10 mouse cellular contexts compared by ENCODE assay signal in genomic region chr4:43400976-43401375, GRCm38 (mm10). TPM values are rescaled to one million over a fixed set of nuclear protein-coding genes. Genes with fewer than 3 reads are reported as not detected.
DNase-seq lines count a peak whose midpoint lies in the region; ATAC-seq and TF ChIP-seq lines count a peak whose summit lies in the region.
"Had no signal": no experiment of that assay in that cellular context is flagged by ENCODE, and none has a peak within 500 bp of the region (broad histone marks: within the 10 kb centered on the region; RNA-seq: fewer than 3 reads in every experiment).

No protein-coding gene starts in this region.

- ATAC-seq in hindbrain, postnatal 0 days: no peak
- peak; percentile 67; the same call in 1 of the 2 replicates for ATAC-seq in limb, embryonic 11.5 days (ENCODE audit: insufficient number of reproducible peaks, low FRiP score, low TSS enrichment, low read depth)

- peak; percentile 54 for DNase-seq in hindbrain, embryonic 10.5 days (ENCODE audit: low spot score)
- no peak for DNase-seq in hindbrain, postnatal 0 days (ENCODE audit: low spot score)
- peak; percentile 66 for DNase-seq in embryo, embryonic 10.5 days (ENCODE audit: low spot score)
- peak; percentile 70 for DNase-seq in limb, embryonic 11.5 days (ENCODE audit: low spot score)
- no peak for DNase-seq in adrenal gland, adult 2 months
- no peak for DNase-seq in ovary, postnatal 36 days (ENCODE audit: low spot score)
- DNase-seq in right cerebral cortex, postnatal 10 days (ENCODE audit: low spot score in 2 of 2): no peak
- DNase-seq: liver had no signal

- no peak overlapping the region for H3K9ac ChIP-seq in hindbrain, postnatal 0 days (replicated peaks; ENCODE audit: low read length)
- H3K9ac ChIP-seq in limb, embryonic 11.5 days (ENCODE audit: low read length): 0 out of 2 replicates have a peak overlapping the region, but pooled peaks have one; percentile 12

- no peaks in the 10 kb centered on the region for H3K9me3 ChIP-seq in hindbrain, embryonic 10.5 days
- H3K9me3 ChIP-seq in hindbrain, postnatal 0 days (ENCODE audit: low read length): no peaks in the 10 kb centered on the region
- H3K9me3 ChIP-seq in E14TG2a.4 (ENCODE audit: low read length): peaks cover 8% of the 10 kb centered on the region
- no peaks in the 10 kb centered on the region for H3K9me3 ChIP-seq in limb, embryonic 11.5 days (ENCODE audit: control insufficient read depth, low read length)

- TF ChIP-seq CTCF in hindbrain, postnatal 0 days (IDR thresholded peaks at IDR 0.05; ENCODE audit: low read depth): no peak
- TF ChIP-seq CTCF in E14TG2a.4 (conservative IDR thresholded peaks at IDR 0.05; ENCODE audit: low read length): no peak

- no peak overlapping the region for H3K4me3 ChIP-seq in hindbrain, embryonic 10.5 days
- no peak overlapping the region for H3K4me3 ChIP-seq in hindbrain, postnatal 0 days (ENCODE audit: low read length)
- H3K4me3 ChIP-seq in E14TG2a.4 (replicated peaks; ENCODE audit: low read length): peak overlapping the region; percentile 43
- H3K4me3 ChIP-seq in limb, embryonic 11.5 days (ENCODE audit: low read depth, low read length): no peak overlapping the region

- H3K4me2 ChIP-seq in hindbrain, postnatal 0 days (ENCODE audit: low read depth, low read length): no peak overlapping the region
- peak overlapping the region; percentile 12; the same call in 1 of the 2 replicates for H3K4me2 ChIP-seq in limb, embryonic 11.5 days (ENCODE audit: low read depth, severe bottlenecking)

- WGBS in hindbrain, embryonic 10.5 days: 39% methylated on average over 10 of the region's 10 CpGs
- WGBS in hindbrain, postnatal 0 days: 27% methylated on average over 10 of the region's 10 CpGs
- 17% methylated on average over 10 of the region's 10 CpGs for WGBS in limb, embryonic 11.5 days

- no peaks in the 10 kb centered on the region for H3K36me3 ChIP-seq in hindbrain, embryonic 10.5 days
- H3K36me3 ChIP-seq in hindbrain, postnatal 0 days (ENCODE audit: insufficient read depth, low read length): no peaks in the 10 kb centered on the region
- no peaks in the 10 kb centered on the region for H3K36me3 ChIP-seq in E14TG2a.4 (ENCODE audit: insufficient read depth, low read length)
- no peaks in the 10 kb centered on the region for H3K36me3 ChIP-seq in limb, embryonic 11.5 days (ENCODE audit: control insufficient read depth, insufficient read depth, low read length)

- peaks cover 47% of the 10 kb centered on the region for H3K4me1 ChIP-seq in hindbrain, embryonic 10.5 days (replicated peaks)
- H3K4me1 ChIP-seq in hindbrain, postnatal 0 days (ENCODE audit: insufficient read depth, low read length): peaks cover 22% of the 10 kb centered on the region; the same call in 1 of the 2 replicates
- peaks cover 82% of the 10 kb centered on the region for H3K4me1 ChIP-seq in E14TG2a.4 (replicated peaks; ENCODE audit: low read depth, low read length)
- H3K4me1 ChIP-seq in limb, embryonic 11.5 days (ENCODE audit: control insufficient read depth, insufficient read depth, low read length): peaks cover 28% of the 10 kb centered on the region; the same call in 1 of the 2 replicates

- no peaks in the 10 kb centered on the region for H3K27me3 ChIP-seq in hindbrain, embryonic 10.5 days (ENCODE audit: insufficient read depth, poor library complexity, severe bottlenecking)
- no peaks in the 10 kb centered on the region for H3K27me3 ChIP-seq in hindbrain, postnatal 0 days (ENCODE audit: insufficient read depth, low read length)
- peaks cover 19% of the 10 kb centered on the region for H3K27me3 ChIP-seq in E14TG2a.4 (ENCODE audit: insufficient read depth, low read length)
- no peaks in the 10 kb centered on the region for H3K27me3 ChIP-seq in limb, embryonic 11.5 days (ENCODE audit: control insufficient read depth, insufficient read depth, low read length)

- H3K27ac ChIP-seq in hindbrain, embryonic 10.5 days: peak overlapping the region; percentile 59
- H3K27ac ChIP-seq in hindbrain, postnatal 0 days: no peak overlapping the region
- H3K27ac ChIP-seq in limb, embryonic 11.5 days (replicated peaks; ENCODE audit: low read depth, low read length): no peak overlapping the region

RNA-seq across cellular contexts. Expression of gene Rusc2, which starts 19.2 kb away (rescaled TPM):
- 12.5 and 33.4 TPM in 2 replicates for polyA plus RNA-seq in hindbrain, embryonic 10.5 days (2016; fragmentation: Nextera tagmentation; extraction: Ambion mirVana)
- total RNA-seq in hindbrain, postnatal 0 days (2014; rRNA removed): 151 and 189 TPM in 2 replicates
- 51.3 and 63.8 TPM in 2 replicates for polyA plus RNA-seq in hindbrain, postnatal 0 days (2015; fragmentation: Nextera tagmentation; extraction: Ambion mirVana)
- 3.5 and 4.5 TPM in 2 replicates for polyA plus RNA-seq in limb, embryonic 11.5 days (2014; fragmentation: Nextera tagmentation; extraction: Ambion mirVana)
- total RNA-seq in adrenal gland, adult 2 months (2021): 10 to 100 TPM; 38.0 to 44.3 TPM
- 37.9 and 49.6 TPM in 2 replicates for polyA plus RNA-seq in adrenal gland, adult 2 months (2012; rRNA removed)

RNA-seq across cellular contexts. Expression of gene Fam166b, which starts 28.0 kb away (rescaled TPM):
- 0.47 TPM in 1 of 2 replicates, not detected in the other for polyA plus RNA-seq in hindbrain, embryonic 10.5 days (2016; fragmentation: Nextera tagmentation; extraction: Ambion mirVana)
- total RNA-seq in hindbrain, postnatal 0 days (2014; rRNA removed): 0.61 and 1.4 TPM in 2 replicates
- polyA plus RNA-seq in hindbrain, postnatal 0 days (2015; fragmentation: Nextera tagmentation; extraction: Ambion mirVana): 1.6 TPM in 2 replicates
- polyA plus RNA-seq in limb, embryonic 11.5 days (2014; fragmentation: Nextera tagmentation; extraction: Ambion mirVana): 0.14 TPM in 1 of 2 replicates, not detected in the other
- not detected for total RNA-seq in adrenal gland, adult 2 months (2021)
- 0.52 TPM in 1 of 2 replicates, not detected in the other for polyA plus RNA-seq in adrenal gland, adult 2 months (2012; rRNA removed)
- total RNA-seq: granulocyte monocyte progenitor cell, adult 5-6 weeks had no signal

RNA-seq across cellular contexts. Expression of gene Tesk1, which starts 40.8 kb away (rescaled TPM):
- polyA plus RNA-seq in hindbrain, embryonic 10.5 days (2016; fragmentation: Nextera tagmentation; extraction: Ambion mirVana): 7.1 and 8.3 TPM in 2 replicates
- 157 and 171 TPM in 2 replicates for total RNA-seq in hindbrain, postnatal 0 days (2014; rRNA removed)
- polyA plus RNA-seq in hindbrain, postnatal 0 days (2015; fragmentation: Nextera tagmentation; extraction: Ambion mirVana): 16.2 and 17.8 TPM in 2 replicates
- 9.8 TPM in 2 replicates for polyA plus RNA-seq in limb, embryonic 11.5 days (2014; fragmentation: Nextera tagmentation; extraction: Ambion mirVana)
- total RNA-seq in adrenal gland, adult 2 months (2021): 10 to 100 TPM; 60.1 to 73.3 TPM
- polyA plus RNA-seq in adrenal gland, adult 2 months (2012; rRNA removed): 124 and 142 TPM in 2 replicates

RNA-seq across cellular contexts. Expression of gene Cd72, which starts 53.5 kb away (rescaled TPM):
- 1.8 and 2.4 TPM in 2 replicates for polyA plus RNA-seq in hindbrain, embryonic 10.5 days (2016; fragmentation: Nextera tagmentation; extraction: Ambion mirVana)
- not detected in 2 replicates for total RNA-seq in hindbrain, postnatal 0 days (2014; rRNA removed)
- polyA plus RNA-seq in hindbrain, postnatal 0 days (2015; fragmentation: Nextera tagmentation; extraction: Ambion mirVana): 4.4 and 4.7 TPM in 2 replicates
- 2.4 and 4.0 TPM in 2 replicates for polyA plus RNA-seq in limb, embryonic 11.5 days (2014; fragmentation: Nextera tagmentation; extraction: Ambion mirVana)
- total RNA-seq in adrenal gland, adult 2 months (2021): 1 to 10 TPM; 3.0 to 3.3 TPM
- 3.3 and 3.7 TPM in 2 replicates for polyA plus RNA-seq in adrenal gland, adult 2 months (2012; rRNA removed)

Comparison
In these comparisons a context has a peak if more than half of its experiments do, and no peak if none do; other contexts are left out.
1. DNase-seq: peak in hindbrain, embryonic 10.5 days (single experiment), embryo, embryonic 10.5 days (single experiment) and limb, embryonic 11.5 days (single experiment); none in hindbrain, postnatal 0 days (single experiment), adrenal gland, adult 2 months (single experiment), ovary, postnatal 36 days (single experiment) and right cerebral cortex, postnatal 10 days (0 of 2).